Mouse (Mus musculus) monocyte, adult 2 months (primary cell): ENCODE results near the gene Ly6g6d.

Experiments used
- DNase-seq, 2 experiments: peaks; one replicate each; pipeline ENCODE4 v3.0.0; 2022; ENCODE audit warnings: low spot score in 2 of 2, low read depth in 1 of 2

Gene Ly6g6d

DNA sequence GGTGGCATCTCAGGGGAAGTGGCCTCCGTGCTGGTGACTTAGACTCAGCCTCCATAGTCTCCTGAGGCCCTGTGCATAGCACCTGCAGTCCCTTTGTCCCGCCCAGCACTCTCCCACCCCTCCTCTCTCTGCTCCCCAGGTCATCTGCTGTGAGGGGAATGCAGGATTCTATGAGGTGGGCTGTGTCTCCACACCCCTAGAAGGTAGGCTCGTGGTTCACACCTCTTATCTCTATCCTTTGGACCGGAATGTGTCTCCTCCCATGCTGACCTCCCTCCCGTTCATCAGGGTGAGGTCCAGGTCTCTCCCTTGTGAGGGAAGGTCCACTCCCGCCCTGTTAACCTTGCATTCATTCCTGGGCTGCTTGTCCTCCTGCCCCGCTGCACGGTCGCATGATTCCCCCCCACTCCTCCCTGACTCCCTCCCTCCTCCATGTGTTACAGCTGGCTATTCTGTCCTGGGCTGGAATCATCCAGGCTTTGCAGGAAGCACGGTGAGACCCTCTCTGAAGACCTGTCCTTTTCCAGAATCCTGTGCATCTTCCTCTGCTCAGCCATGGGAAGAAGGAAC is 22.4 kb upstream of the Ly6g6d start:
- no peak for DNase-seq

DNA sequence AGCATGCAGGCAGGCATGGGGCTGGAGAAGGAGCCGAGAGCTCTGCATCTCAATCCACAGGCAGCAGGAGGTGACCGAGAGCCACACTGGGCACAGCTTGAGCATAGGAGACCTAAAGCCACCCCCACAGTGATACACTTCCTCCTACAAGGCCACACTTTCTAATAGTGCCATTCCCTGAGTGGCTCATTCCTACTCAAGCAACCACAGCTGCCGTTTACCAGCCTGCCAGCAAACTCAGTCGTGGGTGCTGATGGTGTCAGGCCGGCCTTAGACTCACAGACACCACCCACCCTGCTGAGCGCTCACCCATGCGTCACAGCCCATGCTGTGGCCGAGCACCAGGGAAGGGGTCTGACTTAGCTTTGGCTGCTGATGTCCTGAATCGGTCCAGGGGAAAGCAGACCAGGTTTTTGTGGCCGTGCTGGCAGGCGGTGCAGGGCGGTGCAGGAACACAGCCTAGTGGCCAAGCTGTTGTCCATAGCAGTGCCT is 19.3 kb upstream of the Ly6g6d start:
- DNase-seq, result no peak

DNA sequence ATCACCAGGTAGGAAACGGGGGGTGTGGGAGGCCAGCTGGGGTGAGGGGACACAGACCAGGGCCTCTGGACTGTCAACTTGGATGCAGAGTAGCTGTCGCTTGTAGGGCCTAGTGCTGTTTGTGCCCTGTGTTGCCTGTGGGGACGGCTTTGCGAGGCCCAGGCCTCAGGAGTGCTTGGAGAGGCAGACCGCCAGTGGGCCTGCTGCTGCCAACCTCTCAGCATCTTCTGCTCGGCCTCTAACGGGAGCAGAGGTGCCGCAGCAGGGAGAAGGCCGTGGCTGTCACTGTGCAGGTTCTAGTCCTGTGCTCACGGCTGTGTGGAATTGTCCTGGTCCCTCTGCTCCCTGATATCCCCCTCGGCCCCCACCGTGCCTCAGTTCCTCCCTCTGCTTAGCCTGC is 18.7 kb upstream of the Ly6g6d start:
- no peak for DNase-seq

DNA sequence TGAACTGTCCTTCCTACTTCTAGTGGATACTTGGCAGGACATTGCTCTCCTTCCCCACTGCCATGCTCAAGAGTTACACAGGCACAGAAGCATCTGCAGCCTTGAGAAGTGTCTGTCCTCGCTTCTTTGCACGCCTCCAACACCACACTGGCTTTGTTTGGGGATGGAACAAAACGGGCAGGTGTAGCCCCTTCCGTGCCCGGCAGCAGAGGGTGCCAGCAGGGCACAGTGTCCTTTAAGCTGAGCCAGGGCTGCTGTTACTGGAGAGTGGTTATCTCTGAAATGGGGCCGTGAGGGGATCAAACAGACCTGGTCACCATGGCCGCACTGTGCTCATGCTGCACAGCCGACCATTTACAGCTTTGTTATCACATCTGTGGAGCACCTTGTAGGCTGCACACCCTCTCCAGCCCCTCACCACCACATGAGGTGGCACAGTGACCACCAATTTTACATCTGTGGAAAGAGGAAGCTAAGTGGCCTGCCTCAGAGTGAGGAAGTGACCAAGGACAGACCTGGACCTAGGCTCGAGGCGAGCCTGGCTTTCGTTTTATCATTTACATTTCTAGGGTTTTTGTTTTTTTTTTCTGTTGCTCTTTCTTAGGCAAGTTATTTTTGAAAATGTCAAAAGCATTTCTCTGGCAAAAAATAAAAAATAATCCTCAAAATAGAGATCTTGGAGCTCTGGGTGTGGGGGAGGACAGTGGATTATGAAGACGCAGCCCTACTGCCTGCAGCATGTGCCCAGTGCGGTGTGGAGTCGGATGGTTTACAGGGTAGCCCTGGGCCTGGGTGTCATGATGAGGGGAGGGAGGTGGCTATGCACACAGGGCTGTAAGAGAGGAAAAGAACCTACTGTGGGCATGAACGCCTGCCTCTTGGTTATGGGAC is 16.9 kb upstream of the Ly6g6d start:
- no peak for DNase-seq

DNA sequence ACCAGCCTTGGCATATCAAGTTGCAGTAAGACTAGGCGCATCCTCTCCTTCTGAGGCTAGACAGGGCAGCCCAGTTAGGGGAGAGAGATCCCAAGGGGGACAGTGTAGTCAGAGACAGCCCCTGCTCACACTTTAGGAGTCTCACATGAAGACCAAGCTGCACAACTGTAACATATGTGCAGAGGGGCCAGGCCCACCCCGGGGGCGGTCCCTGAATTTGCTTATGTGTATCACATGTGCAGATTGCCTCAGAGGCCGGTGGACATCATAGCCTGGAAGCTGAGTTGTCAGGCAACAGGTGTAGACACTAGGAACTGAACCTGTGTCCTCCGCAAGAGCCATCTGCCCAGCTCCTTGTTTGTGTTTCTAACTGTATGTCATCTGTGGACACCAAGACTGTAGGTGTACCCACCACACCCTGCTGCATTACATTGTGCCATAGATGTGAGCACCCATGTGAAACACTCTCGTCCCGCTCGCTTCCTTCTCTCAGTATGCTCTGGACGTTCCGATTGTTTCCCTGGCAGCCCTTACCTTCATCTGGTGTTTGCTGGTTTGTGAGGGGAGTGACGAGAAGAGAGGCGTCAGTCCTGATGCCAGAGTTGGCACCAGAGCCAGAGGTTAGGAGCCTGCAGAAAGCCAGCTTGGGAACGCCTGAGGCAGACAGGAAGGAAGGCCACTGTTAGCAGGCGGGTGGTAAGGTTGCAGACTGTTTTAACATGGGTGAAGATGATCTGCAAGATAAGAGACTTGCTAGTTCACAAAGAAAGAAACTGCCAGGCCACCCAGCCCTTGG is 14.7 kb upstream of the Ly6g6d start:
- no peak for DNase-seq

DNA sequence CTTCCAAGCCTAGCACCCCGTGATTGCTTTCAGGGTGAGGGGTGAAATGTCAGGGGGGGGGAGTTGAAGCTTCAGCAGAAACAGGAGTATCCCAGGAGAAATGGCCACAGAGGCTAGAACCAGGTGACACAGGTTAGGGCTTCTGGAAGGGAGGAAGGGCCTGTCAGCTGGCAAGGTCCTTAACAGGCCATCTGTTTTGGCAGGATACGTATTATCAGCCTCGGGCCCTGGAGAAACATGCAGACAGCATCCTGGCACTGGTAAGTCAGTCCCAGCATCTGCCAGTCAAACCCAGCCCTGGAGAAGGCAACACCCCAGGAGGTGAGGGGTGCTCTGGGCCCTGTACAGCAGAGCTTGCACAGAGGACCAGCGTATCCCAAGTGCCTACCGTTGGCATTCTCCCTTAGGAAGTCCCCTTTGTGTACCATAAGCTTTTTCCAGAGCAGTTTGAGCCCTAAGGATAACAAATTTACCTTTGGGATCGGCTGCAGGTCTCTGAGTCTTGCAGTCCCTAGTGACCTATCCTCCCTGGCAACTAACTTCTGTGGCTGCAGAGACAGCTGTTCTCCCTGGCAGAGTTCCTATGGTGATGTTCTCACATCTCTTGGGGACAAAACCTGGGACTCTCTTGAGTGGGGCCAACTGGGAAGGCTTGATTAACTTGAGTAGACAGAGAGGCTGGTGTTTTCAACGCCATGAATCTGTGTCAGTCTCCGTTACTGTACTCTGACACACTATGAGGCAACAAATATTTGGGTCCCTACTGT is 12.5 kb upstream of the Ly6g6d start:
- DNase-seq, result no peak

DNA sequence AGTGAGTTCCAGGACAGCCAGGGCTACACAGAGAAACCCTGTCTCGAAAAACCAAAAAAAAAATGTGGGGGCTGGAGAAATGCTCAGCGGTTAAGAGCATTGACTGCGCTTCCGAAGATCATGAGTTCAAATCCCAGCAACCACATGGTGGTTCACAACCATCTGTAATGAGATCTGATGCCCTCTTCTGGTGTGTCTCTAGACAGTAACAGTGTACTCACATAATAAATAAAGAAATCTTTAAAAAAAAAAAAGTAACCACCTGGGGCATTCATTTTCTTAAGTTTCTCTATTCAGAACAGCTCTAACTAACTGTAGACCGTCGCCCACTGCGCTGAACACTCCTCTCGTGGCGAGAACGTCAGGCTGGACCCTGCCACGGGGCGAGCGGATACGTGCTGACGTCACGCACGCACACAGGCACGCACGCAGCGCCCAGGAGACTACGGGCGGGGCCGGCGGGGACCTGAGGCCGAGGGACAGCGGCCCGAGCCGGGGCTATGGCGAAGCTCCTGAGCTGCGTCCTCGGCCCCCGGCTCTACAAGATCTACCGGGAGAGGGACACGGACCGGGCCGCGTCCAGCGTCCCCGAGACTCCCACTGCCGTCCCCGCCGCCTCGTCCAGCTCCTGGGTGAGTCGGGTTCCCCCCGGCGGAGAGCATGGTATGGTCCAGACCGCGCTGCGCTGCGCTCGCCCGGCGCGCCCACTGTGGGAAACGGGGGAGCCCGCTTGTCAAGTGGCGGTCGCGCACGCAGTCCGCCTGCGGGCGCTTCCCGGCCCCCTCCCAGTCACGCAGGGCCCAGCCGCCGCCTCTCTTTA is 11.2 kb upstream of the Ly6g6d start, which contains the start of gene Abhd16a:
Gene Abhd16a, plus strand, starts transcription at position 439 of the 820 bp plus-strand sequence.
- peak; percentile 79 to 92 for DNase-seq

DNA sequence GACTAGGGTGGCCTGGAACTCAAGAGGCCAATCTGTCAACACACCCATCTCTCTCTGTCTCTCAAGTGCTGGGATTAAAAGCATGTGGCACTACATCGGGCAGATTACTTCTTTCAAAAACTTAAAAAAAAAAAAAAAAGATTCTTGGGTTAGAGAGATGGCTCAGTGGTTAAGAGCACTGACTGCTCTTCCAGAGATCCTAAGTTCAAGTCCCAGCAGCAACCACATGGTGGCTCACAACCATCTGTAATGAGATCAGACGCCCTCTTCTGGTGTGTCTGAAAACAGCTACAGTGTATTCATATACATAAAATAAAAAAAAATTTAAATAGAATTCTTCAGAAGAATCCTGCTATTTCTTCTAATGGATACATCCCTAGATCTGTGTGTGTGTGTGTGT is 10.3 kb upstream of the Ly6g6d start:
- DNase-seq, result no peak

DNA sequence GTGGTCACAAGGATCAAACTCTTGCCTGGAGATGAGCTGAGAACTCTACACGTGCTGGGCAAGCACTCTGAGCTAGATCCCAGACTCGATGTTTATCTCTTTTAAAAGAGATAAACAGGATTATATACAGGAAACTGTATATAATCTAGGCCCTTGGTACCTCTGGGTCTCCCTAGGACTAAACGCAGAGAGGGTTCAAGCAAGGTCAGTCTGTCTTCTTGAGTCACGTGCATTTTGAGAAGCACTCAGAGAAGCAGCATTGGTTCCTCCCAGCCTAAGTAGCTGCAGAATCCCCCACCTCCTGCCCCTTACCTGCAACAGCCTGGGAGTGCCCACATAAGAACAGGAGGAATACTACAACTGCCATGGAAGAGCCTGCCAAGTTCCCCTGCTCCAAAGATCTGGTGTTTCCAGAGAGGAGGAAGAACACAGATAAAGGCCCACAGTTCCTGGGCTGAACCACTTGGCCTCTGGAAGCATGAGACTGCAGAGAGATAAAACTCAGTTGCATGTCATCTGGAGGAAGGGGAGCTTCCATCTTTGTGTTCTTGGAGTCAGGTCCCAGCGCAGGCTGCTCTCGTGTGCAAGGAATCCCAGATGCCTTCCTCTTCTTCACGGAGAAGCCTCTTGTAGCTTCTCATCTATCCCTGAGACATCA is 7.5 kb upstream of the Ly6g6d start, which contains the start of gene Ly6g6f:
Gene Ly6g6f, minus strand, starts transcription at position 403 of the 658 bp plus-strand sequence.
- no peak for DNase-seq

DNA sequence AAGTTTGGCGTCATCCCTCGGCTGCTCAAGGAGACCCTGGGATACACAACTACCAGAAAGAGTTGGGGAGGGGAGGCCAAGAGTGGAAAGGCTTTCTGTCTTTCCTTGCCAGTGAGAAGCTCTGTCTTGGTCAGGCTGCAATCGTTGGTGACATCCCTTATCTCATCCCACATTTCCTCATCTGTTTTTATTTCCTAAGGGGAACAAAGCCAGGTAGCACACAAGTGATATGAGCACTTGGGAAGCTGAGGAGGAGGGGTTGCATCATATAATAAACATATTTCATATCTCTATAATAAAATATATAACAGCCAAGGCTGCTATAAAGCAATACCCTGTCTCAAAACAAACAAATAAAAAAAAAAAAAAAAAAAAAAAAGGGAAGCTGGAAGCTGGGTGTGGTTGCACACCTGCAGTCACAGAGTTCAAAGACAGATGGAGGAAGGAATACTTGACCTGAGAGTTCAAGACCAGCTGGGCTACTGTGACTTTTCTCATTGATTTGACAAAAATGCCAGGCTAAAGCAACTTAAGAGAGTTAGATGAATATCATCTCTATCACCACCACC is 6.1 kb upstream of the Ly6g6d start:
- DNase-seq, result no peak

DNA sequence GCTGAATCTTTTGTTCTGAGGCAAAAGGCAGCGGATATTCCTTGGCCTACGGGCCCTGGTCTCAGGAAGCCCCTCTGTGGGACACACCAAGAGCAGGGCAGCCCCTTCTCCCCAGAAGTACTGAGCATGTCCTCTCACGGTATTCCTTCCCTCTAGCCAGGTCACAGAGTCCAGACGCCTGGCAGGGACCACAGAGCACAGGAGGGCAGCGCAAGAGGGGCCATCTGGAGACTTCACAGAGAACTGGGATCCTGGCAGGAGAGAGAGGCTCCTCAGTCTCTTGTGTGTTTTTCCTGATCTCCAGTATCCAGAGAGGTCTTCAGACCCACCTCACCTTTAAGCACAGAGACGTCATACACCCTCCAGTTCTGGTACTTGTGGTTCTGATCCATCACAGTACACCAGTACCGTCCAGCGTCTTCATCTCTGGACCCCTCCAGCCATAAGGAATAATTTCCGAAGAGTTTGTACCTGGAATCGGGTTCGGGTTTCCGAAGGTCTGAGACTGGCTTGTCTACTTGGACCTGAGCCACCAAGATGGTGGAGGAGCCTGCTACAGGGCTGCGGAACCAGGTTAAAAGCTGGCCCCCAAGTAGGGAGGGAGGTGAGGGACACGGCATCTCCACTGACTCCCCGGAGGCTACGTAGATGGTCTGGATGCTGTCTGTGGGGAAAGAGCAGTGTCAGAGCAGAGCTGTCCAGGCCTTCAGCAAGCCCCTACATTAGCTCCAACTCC is 5.1 kb upstream of the Ly6g6d start:
- DNase-seq, result no peak

DNA sequence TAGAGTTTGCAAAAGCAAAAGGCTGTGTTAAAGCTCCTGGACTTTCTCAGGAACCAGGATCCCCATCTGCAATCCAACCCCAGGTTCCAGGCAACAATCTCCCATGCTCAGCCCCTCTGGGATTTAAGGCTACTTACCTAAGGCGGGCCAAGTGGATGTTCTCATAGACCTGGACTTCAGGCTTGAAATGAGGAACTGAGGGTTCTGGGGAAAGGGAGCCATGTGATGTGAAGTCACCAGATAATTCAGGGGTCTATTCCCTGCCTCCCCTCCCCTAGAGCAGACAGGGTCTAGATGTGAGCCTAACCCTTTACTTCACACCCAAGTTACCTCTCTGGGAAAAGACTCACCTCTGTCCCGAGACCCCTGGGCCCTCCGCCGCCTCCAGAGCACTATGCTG is 2.8 kb upstream of the Ly6g6d start:
- DNase-seq, result no peak

DNA sequence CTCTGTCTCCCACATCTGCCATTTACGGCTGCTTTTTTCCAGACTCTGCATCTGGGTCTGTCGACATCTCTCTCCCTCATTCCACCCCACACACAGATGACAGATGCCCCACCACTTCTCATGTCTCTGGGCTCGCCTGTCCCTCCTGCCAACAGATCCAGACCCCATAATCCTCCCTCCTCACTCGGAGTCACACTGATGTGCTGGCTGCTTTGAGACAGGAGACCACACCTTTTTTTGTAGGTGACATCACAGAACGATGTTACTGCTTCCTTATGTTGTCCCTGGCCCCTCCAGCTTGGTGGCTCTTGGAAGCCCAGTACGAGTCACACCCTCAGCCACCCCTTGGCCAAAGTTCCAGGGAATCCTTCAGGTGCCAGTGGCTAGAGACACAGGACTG is 2.4 kb upstream of the Ly6g6d start:
- no peak for DNase-seq

DNA sequence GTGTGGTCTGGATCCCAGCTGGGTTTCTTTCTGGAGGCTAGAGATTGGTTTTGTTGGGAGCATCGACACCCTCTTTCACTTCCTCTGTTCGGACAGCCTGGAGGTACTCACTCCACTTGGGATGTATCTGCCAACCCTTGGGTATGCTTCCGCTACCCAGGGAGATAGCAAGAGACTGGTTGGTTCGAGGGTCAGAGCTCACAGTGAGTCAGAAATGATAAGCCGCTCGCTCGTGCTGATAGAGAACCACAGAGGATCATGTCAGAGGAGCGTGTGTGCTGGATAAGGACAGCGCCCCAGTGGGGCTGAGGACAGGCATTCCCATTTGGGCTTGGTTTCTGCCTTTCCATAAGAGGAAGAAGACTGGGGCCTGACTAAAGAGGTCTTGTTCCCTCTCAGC is 1.9 kb upstream of the Ly6g6d start:
- DNase-seq, result no peak

DNA sequence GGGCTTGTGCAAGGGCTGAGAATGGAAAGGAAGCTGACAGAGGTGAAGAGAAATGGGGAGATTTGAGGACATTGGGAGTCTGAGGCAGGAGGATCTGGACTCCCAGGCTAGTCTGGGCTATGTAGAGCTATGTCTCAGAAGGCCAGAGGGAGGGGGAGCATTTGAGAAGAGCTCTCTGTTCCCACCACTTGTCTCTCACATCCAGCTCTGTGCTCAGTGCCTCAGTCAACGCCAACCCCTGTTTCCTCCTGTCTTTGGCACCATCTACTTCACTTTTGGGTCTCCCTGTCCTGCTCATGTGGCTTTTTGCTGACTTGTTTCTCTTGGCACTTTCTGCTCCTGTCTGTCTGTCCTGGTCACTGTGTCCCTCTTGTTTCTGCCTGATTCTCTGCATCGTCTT is 580 bp downstream of the Ly6g6d start:
- no peak for DNase-seq

DNA sequence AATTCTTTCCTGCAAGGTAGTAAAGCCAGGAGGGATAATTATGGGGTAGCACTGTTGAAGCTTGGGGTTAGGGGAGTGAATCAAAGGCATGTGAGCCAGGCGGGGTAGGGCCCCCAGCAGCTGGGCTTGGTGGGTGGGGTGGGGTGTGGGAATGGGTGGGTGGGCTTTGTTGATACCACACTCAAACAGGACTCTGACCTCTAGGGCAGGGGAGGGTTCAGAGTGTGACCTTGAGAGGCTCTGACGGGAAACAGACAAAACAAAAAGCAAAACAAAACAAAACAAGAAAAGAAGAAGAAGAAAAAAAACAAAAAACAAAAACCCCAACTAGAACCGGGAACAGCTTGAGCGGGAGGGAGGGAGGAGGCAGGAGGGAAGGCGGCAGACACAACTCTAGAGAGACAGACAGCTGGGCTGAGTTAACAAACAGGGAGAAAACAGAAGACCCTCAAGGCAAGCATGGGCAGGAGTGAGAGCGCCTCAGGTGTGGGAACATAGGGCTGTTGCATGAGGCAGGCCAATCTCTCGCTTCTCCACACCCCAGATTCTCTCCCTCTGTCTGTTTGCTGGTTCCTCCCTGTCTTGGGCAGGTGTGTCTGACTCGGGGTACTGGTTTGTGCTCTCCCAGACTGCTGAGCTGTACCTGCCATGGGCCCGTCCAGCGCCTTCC is 1.2 kb downstream of the Ly6g6d start, which contains the start of gene Ly6g6e:
Gene Ly6g6e, plus strand, starts transcription at position 396 of the 670 bp plus-strand sequence.
- no peak for DNase-seq

DNA sequence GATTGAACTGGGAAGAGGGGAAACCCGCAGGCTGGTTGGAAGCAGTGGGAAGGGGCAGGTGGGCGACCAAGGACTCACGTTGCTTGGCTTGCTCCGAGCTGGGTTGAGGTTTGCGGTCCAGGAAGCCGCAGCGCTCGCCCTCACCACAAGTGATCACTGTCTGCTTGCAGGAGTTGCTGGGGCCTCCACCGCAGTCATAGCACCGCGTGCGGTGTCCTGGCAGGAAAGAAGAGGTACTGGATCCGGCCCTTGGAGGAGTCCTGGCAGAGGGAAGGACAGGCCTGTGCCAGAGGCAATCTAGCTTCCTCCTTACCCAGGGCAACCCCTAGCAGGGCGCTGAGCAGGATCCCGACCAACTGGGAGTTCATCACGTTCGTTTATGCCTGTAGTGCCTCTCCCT is 3.8 kb downstream of the Ly6g6d start:
- DNase-seq, result no peak

DNA sequence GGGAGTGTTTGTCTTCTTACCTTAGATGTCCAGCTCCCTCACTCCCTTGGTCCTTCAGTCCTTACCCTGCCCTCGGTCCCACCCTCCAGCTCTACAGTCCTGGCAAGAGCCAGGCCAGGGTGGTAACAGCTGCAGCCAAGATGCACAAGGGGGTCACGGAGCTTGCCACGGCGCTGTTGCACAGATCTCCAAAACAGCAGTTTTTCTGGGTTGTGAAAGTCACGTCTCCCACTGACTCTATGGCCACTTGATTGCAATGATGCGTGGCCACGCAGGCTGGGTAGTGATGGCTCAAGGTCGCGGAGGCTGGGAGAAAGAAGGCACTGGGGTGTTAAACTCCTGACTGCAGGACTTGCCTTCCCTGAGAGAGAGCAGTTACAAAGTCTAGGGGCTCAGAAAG is 6.4 kb downstream of the Ly6g6d start:
- no peak for DNase-seq
